19 mouse cellular contexts compared by ENCODE assay signal in genomic region chr13:52646566-52646965, GRCm38 (mm10).
"Had no signal": no experiment of that assay in that cellular context is flagged by ENCODE, and none has a peak within 500 bp of the region (broad histone marks: within the 10 kb centered on the region; RNA-seq: fewer than 3 reads in every experiment).

No protein-coding gene starts in this region.

- H3K9me3 ChIP-seq: midbrain, embryonic 13.5 days; neural tube, embryonic 13.5 days; neural tube, embryonic 15.5 days; stomach, embryonic 15.5 days had no signal

- H3K27me3 ChIP-seq: midbrain, embryonic 13.5 days; neural tube, embryonic 13.5 days; neural tube, embryonic 15.5 days; stomach, embryonic 15.5 days had no signal

- H3K9ac ChIP-seq: lung, embryonic 14.5 days; midbrain, embryonic 13.5 days; neural tube, embryonic 13.5 days; neural tube, embryonic 15.5 days; stomach, embryonic 15.5 days had no signal

- H3K27ac ChIP-seq: midbrain, embryonic 13.5 days; neural tube, embryonic 13.5 days; neural tube, embryonic 15.5 days; stomach, embryonic 15.5 days; stomach, postnatal 0 days had no signal

- H3K36me3 ChIP-seq: midbrain, embryonic 13.5 days; neural tube, embryonic 13.5 days; neural tube, embryonic 15.5 days; stomach, embryonic 15.5 days had no signal

- H3K4me2 ChIP-seq: lung, embryonic 14.5 days; midbrain, embryonic 11.5 days; midbrain, embryonic 13.5 days; neural tube, embryonic 13.5 days; neural tube, embryonic 15.5 days; stomach, embryonic 15.5 days had no signal

- ATAC-seq: midbrain, embryonic 13.5 days; midbrain, embryonic 16.5 days had no signal

- H3K4me3 ChIP-seq: midbrain, embryonic 13.5 days; myocyte; neural tube, embryonic 13.5 days; neural tube, embryonic 15.5 days; stomach, embryonic 15.5 days had no signal

- H3K4me1 ChIP-seq: stomach, embryonic 15.5 days had no signal

- DNase-seq: lung, adult 18-20 months; lung, embryonic 14.5 days; lung, postnatal 10 days; lung, postnatal 4 days; retina, postnatal 1 day; right cerebral cortex, adult 18-20 months; right cerebral cortex, postnatal 25 days; right cerebral cortex, postnatal 4 days; spleen, adult 18-20 months; thymus, adult 2 months; thymus, postnatal 25 days had no signal
